Mouse (Mus musculus) brain, adult 2 months (tissue): Measurements from ENCODE around the gene Fam187b.

Experiments used
- DNase-seq: peaks from one replicate; pipeline ENCODE4 v3.0.0; 2011; ENCODE audit warnings: low read depth, low spot score

The Fam187b gene

DNA sequence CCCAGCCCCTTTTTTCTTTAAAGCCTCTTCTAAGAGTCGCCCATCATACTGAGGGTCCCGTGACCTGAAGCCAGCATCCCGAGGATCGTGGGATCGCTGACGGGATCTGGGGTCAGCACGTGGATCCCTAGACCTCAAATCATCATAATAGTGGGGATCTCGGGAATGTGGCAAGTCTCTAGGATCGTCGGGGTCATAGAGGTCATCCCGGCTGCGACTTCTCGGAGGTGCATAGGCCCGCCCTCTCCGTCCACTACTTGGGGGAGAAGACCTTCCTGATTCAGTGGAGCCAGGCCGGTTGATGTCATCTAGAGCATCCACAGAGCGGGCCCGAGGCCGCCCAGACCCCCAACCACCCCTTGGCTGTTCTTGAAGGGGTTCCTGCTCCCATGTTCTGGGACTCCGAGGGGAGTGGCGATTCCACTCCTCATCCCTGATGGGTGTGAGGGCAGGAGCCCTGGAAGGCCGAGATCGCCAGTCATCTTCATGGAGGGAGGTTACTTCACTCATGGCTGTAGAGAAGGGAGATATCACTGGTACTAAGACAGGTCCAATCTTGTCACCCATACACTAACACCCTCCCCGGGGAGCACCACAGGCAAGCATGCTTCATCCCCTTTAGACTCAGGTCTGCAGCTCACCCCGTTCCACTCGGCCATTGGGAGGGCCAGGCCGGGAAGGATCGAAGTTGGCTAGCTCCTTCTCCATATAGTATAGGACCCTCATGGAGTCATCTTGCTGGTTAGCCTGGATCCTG lies 15.3 kb upstream of the Fam187b start:
- DNase-seq, result no peak

DNA sequence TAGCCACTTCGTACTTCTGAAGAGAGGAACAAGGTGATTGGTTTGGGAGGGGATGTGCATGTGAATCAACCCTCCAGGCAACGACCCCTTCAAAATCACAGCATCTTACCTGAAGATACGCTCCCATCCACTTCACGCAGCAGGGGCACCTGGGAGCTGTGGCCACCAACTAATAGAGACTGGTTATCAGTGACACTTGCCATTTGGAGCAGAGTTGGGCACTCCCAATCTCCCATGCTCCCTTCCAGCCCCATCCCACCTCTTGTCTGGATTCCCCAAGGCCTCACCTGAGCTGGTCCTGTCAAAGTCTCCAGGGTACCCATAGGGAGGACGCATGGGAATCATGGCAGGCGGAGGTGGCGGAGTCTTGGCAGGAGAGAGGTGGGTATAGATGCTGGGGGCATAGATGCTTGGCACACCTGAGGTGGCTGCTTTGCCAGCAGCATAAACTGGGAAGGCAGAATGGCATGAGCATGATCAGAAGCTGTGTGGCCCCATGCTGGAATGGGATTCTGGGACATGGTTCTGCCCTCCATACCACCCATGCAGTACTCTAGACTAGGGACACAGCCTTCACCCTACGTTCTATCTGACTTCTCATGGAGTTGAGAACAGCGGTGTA lies 14.6 kb upstream of the Fam187b start:
- DNase-seq, result no peak

- no peak for DNase-seq
Observed at GRCm38 (mm10) chr7:30959786-30960349, 13.7 kb upstream of the Fam187b start.

DNA sequence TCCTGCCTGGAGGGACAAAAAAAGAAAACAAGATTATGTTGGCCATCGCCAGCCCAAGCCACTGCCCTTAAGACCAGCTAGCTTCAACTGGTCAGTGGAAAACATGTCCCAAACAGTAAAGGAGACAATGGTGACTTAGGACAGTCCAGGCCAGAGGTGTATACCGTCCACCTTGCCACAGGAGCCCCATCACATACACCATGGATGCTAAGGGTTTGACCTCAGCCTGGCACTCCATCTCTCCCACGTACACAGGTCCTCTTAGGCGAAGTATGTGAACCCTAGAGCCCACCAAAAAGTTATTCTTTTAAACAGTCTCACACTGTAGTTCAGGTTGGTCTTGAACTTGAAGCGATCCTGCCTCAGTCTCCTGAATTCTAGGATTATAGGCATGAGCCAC lies 10.7 kb upstream of the Fam187b start:
- no peak for DNase-seq

GRCm38 (mm10) chr7:30964366-30964765 lies 9.2 kb upstream of the Fam187b start:
- no peak for DNase-seq

- DNase-seq, result no peak
Observed at GRCm38 (mm10) chr7:30965677-30966076, 7.9 kb upstream of the Fam187b start.

- DNase-seq, result no peak
Observed at GRCm38 (mm10) chr7:30966657-30967056, 6.9 kb upstream of the Fam187b start.

DNA sequence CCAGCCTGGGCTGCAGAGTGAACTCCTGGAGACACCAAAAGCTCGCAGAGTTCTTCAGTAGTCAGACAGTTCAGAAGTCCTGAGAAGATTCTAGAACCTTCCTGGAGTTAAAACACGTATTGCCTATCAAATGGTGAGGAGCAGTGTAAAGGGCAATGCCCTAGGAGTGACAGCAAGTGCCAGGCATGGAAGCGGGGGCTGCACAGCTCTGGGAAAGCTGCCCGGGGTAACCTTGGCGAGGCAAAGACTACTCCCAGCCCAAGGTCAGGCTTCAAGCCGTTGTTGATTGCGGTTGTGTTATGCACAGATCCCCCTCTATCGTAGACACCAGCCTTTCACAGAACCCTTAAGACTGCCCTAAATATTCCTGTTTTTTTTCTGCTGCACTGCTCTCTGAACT lies 5.0 kb upstream of the Fam187b start:
- no peak for DNase-seq

GRCm38 (mm10) chr7:30969174-30969573 lies 4.4 kb upstream of the Fam187b start:
- DNase-seq, result no peak

DNA sequence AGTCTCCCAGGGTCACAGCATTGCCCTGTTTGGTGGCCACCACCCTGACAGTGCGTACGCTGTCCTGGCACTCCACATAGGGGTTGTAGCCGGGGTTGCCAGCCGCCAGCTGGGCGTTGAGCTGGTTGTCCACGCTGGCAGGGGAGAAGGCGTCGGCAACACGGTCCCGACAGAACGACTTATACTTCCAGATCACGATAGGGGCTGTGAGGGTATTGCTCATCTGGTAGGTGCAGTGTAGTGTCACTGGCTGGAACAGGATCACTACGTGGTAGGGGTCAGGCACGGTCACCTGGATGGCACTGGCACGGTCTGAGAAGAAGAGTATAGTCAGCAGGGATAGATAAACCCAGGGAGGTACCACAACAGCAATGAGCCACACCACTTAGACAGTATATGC lies 1.7 kb upstream of the Fam187b start:
- DNase-seq, result no peak

DNA sequence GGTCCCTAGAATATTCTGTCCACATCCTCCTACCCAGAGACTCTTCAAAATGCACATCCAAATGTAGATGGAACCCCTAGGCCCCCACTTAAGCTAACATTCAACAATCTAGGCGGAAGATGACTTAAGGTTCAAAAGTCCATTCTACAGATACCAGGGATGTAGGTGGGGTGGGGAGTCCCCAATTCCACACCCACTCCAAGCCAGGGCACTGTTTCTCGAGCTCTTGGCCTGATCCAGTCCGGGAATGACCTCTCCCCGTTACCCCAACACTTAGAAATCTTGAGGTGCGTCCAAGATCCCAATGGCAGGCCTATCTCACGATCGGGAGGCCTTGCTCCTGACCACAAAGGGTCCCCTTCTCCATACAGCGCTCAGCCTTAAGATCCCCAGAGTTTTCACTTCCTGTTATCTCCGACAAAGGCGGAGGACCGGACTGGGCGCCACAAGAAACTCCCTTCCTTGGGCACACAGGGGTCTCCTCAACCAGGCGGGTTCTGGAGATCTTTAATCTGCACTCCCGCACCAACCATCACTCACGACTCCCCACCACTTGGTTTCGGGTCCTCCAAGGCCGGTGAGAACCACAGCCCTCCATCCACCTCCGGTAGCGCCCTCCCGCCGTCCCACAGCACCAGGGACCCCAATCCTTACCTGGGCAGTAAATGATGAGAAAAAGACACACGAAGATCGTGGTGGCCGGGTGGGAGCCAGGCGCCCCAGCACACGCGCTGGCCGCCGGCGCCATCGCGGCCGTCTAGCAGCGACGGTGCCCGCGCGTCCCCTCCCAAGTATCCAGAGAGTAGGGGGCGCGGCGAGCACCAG lies 952 bp upstream of the Fam187b start:
- no peak for DNase-seq

GRCm38 (mm10) chr7:30973251-30973500 lies 414 bp upstream of the Fam187b start, which contains the start of gene Lsr:
Gene Lsr, minus strand, starts transcription at chr7:30973464.
- DNase-seq, result no peak

GRCm38 (mm10) chr7:30981703-30982102 lies 8.1 kb downstream of the Fam187b start:
- no peak for DNase-seq

GRCm38 (mm10) chr7:30985357-30985756 lies 11.8 kb downstream of the Fam187b start:
- DNase-seq, result no peak

GRCm38 (mm10) chr7:30988519-30989162 lies 15.1 kb downstream of the Fam187b start:
- DNase-seq, result no peak

DNA sequence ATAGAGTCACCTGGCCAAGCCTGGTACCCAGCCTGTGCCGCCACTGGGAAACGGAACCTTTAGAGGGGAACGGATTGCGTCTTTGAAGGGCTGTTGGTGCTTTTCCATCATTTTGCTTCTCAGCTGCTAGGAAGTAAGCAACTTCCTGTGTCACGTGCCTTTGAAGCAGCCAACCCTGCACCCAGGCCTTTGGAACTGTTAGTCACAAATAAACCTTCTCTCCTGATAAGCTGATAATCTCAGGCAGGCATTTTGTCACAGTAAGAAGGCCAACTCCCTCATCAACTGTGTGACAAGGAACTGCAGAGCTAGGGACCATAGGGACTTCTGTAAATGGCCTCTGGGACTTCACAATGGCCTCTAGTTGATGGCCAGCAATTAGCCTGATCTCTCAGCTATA lies 18.6 kb downstream of the Fam187b start:
- no peak for DNase-seq

DNA sequence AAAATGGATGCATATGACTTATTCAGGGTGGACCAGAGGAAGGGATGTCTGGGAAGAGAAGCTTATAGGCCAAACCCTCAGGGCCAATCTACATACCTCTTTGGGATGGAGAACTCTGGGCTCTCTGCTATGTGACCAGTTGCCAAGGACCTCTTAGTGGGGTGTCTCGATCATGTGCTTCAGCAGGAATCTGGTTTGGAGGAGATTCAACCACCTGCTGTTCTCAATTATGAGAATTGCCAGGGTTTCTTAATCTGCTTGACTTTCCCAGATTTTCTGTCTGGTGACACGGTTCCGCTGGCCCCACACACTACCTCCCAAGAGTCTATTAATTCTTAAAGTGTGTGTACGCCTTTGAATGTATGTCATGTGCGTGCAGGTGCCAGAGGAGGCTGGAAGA lies 20.4 kb downstream of the Fam187b start:
- DNase-seq, result no peak

GRCm38 (mm10) chr7:30996491-30996890 lies 22.9 kb downstream of the Fam187b start:
- DNase-seq, result no peak

DNA sequence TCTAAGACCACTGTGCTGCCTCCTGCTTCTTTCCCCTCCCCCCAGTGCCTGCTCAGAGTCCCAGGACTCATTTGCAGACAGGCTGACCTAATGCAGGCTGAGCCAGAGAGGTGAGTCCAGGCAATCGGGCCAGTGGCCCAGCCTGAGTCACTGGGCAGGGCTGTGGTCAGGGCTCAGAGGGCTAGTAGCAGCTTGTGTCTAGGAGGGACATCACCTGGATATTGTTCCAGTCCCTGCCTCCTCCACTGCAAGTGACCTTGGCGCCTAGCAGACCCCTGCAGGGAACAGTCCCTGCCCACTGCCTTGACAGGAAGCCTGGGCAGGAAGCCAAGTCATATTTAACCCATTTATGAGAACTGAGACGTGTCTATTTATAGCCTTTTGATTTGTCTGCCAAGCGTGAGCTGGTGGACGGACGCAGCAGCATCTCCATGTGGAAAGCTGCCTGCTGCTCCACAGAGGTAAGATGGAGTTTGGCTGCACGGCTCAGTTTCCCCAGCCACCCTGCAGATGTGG lies 27.0 kb downstream of the Fam187b start:
- DNase-seq, result peak; percentile 75

DNA sequence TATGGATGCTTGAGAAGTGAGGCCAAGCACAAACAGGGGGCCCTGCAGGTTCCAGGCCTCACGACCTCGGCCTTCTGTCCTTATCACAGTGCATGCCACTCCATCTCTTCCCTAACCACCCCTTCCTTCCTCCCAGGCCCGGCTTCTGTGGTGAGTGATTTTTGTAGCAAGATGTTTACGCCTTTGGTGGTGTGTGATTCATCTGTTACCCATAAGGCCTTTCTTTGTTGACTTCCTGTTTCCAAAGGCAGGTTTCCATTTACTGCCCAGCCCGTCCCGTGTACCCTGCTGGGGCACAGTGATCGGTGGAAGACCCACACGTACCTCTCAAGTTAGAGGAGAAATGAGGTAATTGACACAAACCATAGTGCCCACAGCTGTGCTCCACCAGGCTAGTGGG lies 29.1 kb downstream of the Fam187b start:
- no peak for DNase-seq

DNA sequence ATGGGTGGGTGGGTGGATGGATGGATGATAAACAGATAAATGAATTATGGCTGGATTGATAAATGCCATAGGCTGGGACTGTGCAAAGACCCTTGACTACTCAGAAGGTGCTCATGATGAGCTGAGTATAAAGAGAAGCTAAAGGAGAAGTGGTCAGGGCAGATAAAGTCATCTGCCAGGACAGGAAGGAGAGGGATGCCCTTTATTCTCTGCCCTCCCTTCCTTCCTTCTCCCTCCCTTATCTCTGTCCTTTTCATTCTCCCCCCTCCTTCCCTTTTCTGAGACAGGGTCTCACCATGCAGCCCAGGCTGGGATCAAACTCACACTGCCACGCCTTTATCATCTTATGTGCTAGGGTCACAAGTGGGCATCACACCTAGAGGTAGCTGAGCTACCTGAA lies 34.2 kb downstream of the Fam187b start:
- no peak for DNase-seq

- DNase-seq, result no peak
Observed at GRCm38 (mm10) chr7:31008175-31008574, 34.6 kb downstream of the Fam187b start.
